Mouse (Mus musculus) heart, postnatal 0 days (tissue): ENCODE results near the gene Rnf157.

Experiments
- CTCF ChIP-seq: IDR thresholded peaks from 2 replicates; pipeline ENCODE4 v1.5.1; 2016; ENCODE audit warnings: antibody characterized with exemption, control low read depth, low read depth
- EP300 ChIP-seq: IDR thresholded peaks from 2 replicates; pipeline ENCODE4 v1.6.1; 2016; ENCODE audit warnings: antibody characterized with exemption, low read depth

- no peak for TF ChIP-seq CTCF
- no peak for TF ChIP-seq EP300
Measured at GRCm38 (mm10) chr11:116432127-116432526, 19.3 kb upstream of the Rnf157 start.
